Mouse (Mus musculus): ENCODE measurements around the gene Kif16b. TPM values are rescaled to one million over a fixed set of nuclear protein-coding genes. Genes with fewer than 3 reads are reported as not detected.

Kif16b gene
- polyA plus RNA-seq, 1 experiment from 2014 or later, result 4.1 TPM

GRCm38 (mm10) chr2:142859452-142859851 is 41.9 kb downstream of the Kif16b start:
- 61% methylated on average over 4 of the region's 4 CpGs for WGBS
- ATAC-seq, result peak; percentile 55

GRCm38 (mm10) chr2:142838775-142839174 is 62.6 kb downstream of the Kif16b start:
- 41% methylated on average over 3 of the region's 3 CpGs for WGBS
- Histone ChIP-seq H3K27ac (no peak overlapping the region), H3K27me3 (no peaks in the 10 kb centered on the region), H3K4me1 (peaks cover 6% of the 10 kb centered on the region; the same call in 1 of the 2 replicates), H3K4me3 (no peak overlapping the region), H3K4me2 (no peak overlapping the region), H3K9me3 (replicated peaks) (no peaks in the 10 kb centered on the region), H3K9ac (no peak overlapping the region), H3K36me3 (ENCODE audit: poor library complexity, severe bottlenecking) (no peaks in the 10 kb centered on the region)
- no peak for ATAC-seq

More at GRCm38 (mm10) chr2:142859452-142859851, 41.9 kb downstream of the Kif16b start:
- Histone ChIP-seq H3K9me3 (replicated peaks) (no peaks in the 10 kb centered on the region), H3K4me2 (no peak overlapping the region), H3K9ac (no peak overlapping the region), H3K36me3 (ENCODE audit: poor library complexity, severe bottlenecking) (no peaks in the 10 kb centered on the region), H3K27me3 (no peaks in the 10 kb centered on the region), H3K4me3 (no peak overlapping the region), H3K27ac (no peak overlapping the region), H3K4me1 (no peaks in the 10 kb centered on the region)

- Histone ChIP-seq H3K4me2 (no peak overlapping the region), H3K27me3 (no peaks in the 10 kb centered on the region), H3K4me1 (peaks cover 6% of the 10 kb centered on the region; the same call in 1 of the 2 replicates), H3K27ac (no peak overlapping the region), H3K36me3 (ENCODE audit: poor library complexity, severe bottlenecking) (no peaks in the 10 kb centered on the region), H3K4me3 (no peak overlapping the region), H3K9ac (no peak overlapping the region), H3K9me3 (replicated peaks) (no peaks in the 10 kb centered on the region)
- no peak for ATAC-seq
- WGBS, result 52% methylated on average over 1 of the region's 1 CpGs
These were observed 63.2 kb downstream of the Kif16b start for GRCm38 (mm10) chr2:142838118-142838517.

- H3K9me3 ChIP-seq (replicated peaks), result no peaks in the 10 kb centered on the region
- 91% methylated on average over 3 of the region's 3 CpGs for WGBS
- ATAC-seq, result no peak
- no peaks in the 10 kb centered on the region for H3K36me3 ChIP-seq (ENCODE audit: poor library complexity, severe bottlenecking)
- H3K27me3 ChIP-seq, result no peaks in the 10 kb centered on the region
- H3K27ac ChIP-seq, result no peak overlapping the region
- H3K9ac ChIP-seq, result no peak overlapping the region
- H3K4me1 ChIP-seq, result peaks cover 6% of the 10 kb centered on the region; the same call in 1 of the 2 replicates
- H3K4me3 ChIP-seq, result no peak overlapping the region
- no peak overlapping the region for H3K4me2 ChIP-seq
These were observed 66.6 kb downstream of the Kif16b start for GRCm38 (mm10) chr2:142834751-142835150.

GRCm38 (mm10) chr2:142832617-142833422 is 68.5 kb downstream of the Kif16b start:
- Histone ChIP-seq H3K36me3 (ENCODE audit: poor library complexity, severe bottlenecking) (no peaks in the 10 kb centered on the region), H3K4me1 (peaks cover under 1% of the 10 kb centered on the region; the same call in 1 of the 2 replicates), H3K4me2 (no peak overlapping the region), H3K9ac (no peak overlapping the region), H3K9me3 (replicated peaks) (no peaks in the 10 kb centered on the region), H3K27me3 (no peaks in the 10 kb centered on the region), H3K27ac (no peak overlapping the region), H3K4me3 (no peak overlapping the region)
- ATAC-seq, result peak; percentile 24; the same call in 1 of the 2 replicates
- 43% methylated on average over 10 of the region's 10 CpGs for WGBS

GRCm38 (mm10) chr2:142813033-142813432 is 88.3 kb downstream of the Kif16b start:
- H3K27ac ChIP-seq, result no peak overlapping the region
- no peaks in the 10 kb centered on the region for H3K9me3 ChIP-seq (replicated peaks)
- H3K4me1 ChIP-seq, result peaks cover 9% of the 10 kb centered on the region; the same call in 1 of the 2 replicates
- no peak overlapping the region for H3K4me2 ChIP-seq
- H3K4me3 ChIP-seq, result no peak overlapping the region
- ATAC-seq, result peak; percentile 87
- no peaks in the 10 kb centered on the region for H3K27me3 ChIP-seq
- H3K36me3 ChIP-seq (ENCODE audit: poor library complexity, severe bottlenecking), result no peaks in the 10 kb centered on the region
- H3K9ac ChIP-seq, result no peak overlapping the region
- 31% methylated on average over 2 of the region's 2 CpGs for WGBS

- no peaks in the 10 kb centered on the region for H3K9me3 ChIP-seq (replicated peaks)
- H3K4me1 ChIP-seq, result no peaks in the 10 kb centered on the region
- H3K4me3 ChIP-seq, result no peak overlapping the region
- H3K27ac ChIP-seq, result no peak overlapping the region
- WGBS, result 95% methylated on average over 1 of the region's 1 CpGs
- ATAC-seq, result no peak
- no peaks in the 10 kb centered on the region for H3K27me3 ChIP-seq
- H3K9ac ChIP-seq, result no peak overlapping the region
- H3K4me2 ChIP-seq, result no peak overlapping the region
- H3K36me3 ChIP-seq (ENCODE audit: poor library complexity, severe bottlenecking), result no peaks in the 10 kb centered on the region
These were observed 97.4 kb downstream of the Kif16b start for GRCm38 (mm10) chr2:142803760-142804448.

GRCm38 (mm10) chr2:142797310-142797709 is 104.0 kb downstream of the Kif16b start:
- no peak overlapping the region for H3K27ac ChIP-seq
- no peaks in the 10 kb centered on the region for H3K9me3 ChIP-seq (replicated peaks)
- no peak overlapping the region for H3K4me3 ChIP-seq
- WGBS, result 54% methylated on average over 6 of the region's 6 CpGs
- H3K9ac ChIP-seq, result no peak overlapping the region
- no peaks in the 10 kb centered on the region for H3K4me1 ChIP-seq
- no peaks in the 10 kb centered on the region for H3K36me3 ChIP-seq (ENCODE audit: poor library complexity, severe bottlenecking)
- no peak overlapping the region for H3K4me2 ChIP-seq
- ATAC-seq, result no peak
- H3K27me3 ChIP-seq, result no peaks in the 10 kb centered on the region

GRCm38 (mm10) chr2:142775358-142775757 is 126.0 kb downstream of the Kif16b start:
- H3K4me1 ChIP-seq, result no peaks in the 10 kb centered on the region
- ATAC-seq, result no peak
- no peaks in the 10 kb centered on the region for H3K27me3 ChIP-seq
- H3K4me2 ChIP-seq, result no peak overlapping the region
- no peak overlapping the region for H3K4me3 ChIP-seq
- H3K27ac ChIP-seq, result no peak overlapping the region
- WGBS, result 73% methylated on average over 1 of the region's 1 CpGs
- no peaks in the 10 kb centered on the region for H3K9me3 ChIP-seq (replicated peaks)
- no peak overlapping the region for H3K9ac ChIP-seq
- no peaks in the 10 kb centered on the region for H3K36me3 ChIP-seq (ENCODE audit: poor library complexity, severe bottlenecking)

GRCm38 (mm10) chr2:142774752-142775151 is 126.6 kb downstream of the Kif16b start:
- Histone ChIP-seq H3K9ac (no peak overlapping the region), H3K36me3 (ENCODE audit: poor library complexity, severe bottlenecking) (no peaks in the 10 kb centered on the region), H3K9me3 (replicated peaks) (no peaks in the 10 kb centered on the region), H3K27me3 (no peaks in the 10 kb centered on the region), H3K27ac (no peak overlapping the region), H3K4me3 (no peak overlapping the region), H3K4me1 (no peaks in the 10 kb centered on the region), H3K4me2 (no peak overlapping the region)
- no peak for ATAC-seq
- WGBS, result 87% methylated on average over 1 of the region's 1 CpGs

- no peak overlapping the region for H3K4me2 ChIP-seq
- WGBS, result 75% methylated on average over 11 of the region's 11 CpGs
- H3K9me3 ChIP-seq (replicated peaks), result no peaks in the 10 kb centered on the region
- no peak for ATAC-seq
- H3K4me1 ChIP-seq, result no peaks in the 10 kb centered on the region
- no peaks in the 10 kb centered on the region for H3K36me3 ChIP-seq (ENCODE audit: poor library complexity, severe bottlenecking)
- H3K9ac ChIP-seq, result no peak overlapping the region
- no peak overlapping the region for H3K27ac ChIP-seq
- no peak overlapping the region for H3K4me3 ChIP-seq
- H3K27me3 ChIP-seq, result no peaks in the 10 kb centered on the region
These were observed 131.6 kb downstream of the Kif16b start for GRCm38 (mm10) chr2:142769647-142770121.

- no peak for ATAC-seq
- Histone ChIP-seq H3K4me1 (no peaks in the 10 kb centered on the region), H3K36me3 (ENCODE audit: poor library complexity, severe bottlenecking) (no peaks in the 10 kb centered on the region), H3K27me3 (no peaks in the 10 kb centered on the region), H3K4me3 (no peak overlapping the region), H3K27ac (no peak overlapping the region), H3K9me3 (replicated peaks) (no peaks in the 10 kb centered on the region), H3K4me2 (no peak overlapping the region), H3K9ac (no peak overlapping the region)
- WGBS, result 71% methylated on average over 2 of the region's 2 CpGs
These were observed 137.1 kb downstream of the Kif16b start for GRCm38 (mm10) chr2:142764276-142764675.

All from forebrain, embryonic 13.5 days (tissue).